Mouse (Mus musculus): ENCODE results near the gene Ckb. TPM values are rescaled to one million over a fixed set of nuclear protein-coding genes. Genes with fewer than 3 reads are reported as not detected.
"Not testable (repeated sequence)": the region's sequence is repeated elsewhere in the genome, so short reads cannot be mapped to it uniquely, and the experiment has no call there.

The Ckb gene
- polyA plus RNA-seq, 1 experiment from 2014 or later: 765 TPM

DNA sequence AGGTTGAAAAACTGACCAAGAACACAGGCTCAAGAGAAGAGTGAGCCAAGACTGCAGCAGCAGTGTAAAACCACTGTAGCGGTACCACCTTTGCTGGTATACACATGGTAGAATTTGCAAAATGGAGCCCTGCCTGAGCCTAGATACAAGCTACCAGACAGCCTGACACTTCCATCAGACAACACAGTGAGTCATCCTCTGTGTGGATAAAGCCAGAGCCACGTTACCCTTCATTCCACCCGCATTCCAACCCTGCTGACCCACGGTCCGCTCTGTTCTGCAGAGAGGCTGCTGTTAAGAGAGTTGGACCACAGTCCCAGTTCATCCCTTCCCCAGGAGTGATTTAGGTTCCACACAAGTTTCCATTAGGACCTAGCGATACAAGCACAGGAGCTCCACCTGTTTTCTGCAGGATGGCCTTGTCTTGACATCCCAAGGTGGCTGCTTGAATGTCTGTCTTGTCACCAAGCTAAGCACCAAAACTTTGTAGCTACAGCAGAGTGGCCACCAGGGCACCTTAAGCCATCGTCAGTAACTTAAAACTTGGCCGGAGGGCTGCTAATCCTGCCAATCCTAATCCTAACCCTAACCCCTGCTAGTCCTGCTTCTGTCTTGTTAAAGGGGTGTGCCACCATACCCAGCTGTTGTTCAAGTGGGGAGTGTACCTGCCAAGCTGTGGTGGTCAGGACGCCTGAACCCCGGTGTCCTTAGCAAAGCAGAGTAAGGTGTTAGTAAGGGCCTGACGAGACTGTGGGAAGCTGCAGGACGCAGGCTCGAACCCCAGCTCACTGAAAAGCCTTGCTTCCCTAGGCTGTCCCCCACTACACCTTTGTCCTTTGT lies 6.9 kb downstream of the Ckb start:
- WGBS: 76% methylated on average over 13 of the region's 13 CpGs
- H3K36me3 ChIP-seq: no peaks in the 10 kb centered on the region
- ATAC-seq: no peak
- no peaks in the 10 kb centered on the region for H3K9me3 ChIP-seq
- no peak overlapping the region for H3K27ac ChIP-seq
- no peak overlapping the region for H3K9ac ChIP-seq
- H3K4me1 ChIP-seq (replicated peaks): peaks cover 34% of the 10 kb centered on the region
- H3K27me3 ChIP-seq (replicated peaks): no peaks in the 10 kb centered on the region
- no peak overlapping the region for H3K4me2 ChIP-seq (replicated peaks)
- no peak overlapping the region for H3K4me3 ChIP-seq (replicated peaks)

DNA sequence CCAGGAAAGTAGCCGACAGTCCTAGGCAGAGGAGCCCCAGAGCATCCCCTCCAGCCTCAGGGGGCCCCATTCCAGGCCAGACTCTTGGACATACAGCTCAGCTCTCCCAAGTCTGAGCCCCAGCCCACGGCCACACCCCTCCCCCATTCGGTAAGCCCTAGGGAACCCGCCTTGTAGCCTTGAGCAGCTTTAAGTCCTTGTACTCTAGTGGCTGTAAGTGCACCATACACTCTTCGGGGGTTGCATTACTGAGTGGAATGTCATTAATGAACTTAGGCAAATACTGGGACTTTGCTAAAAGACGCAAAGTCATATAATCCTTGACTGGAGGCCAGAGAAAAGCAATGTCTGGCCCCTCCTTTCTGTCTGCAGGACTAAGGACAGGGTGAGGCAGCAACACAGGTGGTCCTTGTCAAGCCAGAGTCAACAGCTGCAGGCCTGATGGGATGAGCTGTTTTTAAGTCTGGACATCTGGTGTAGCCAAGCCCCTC lies 7.9 kb downstream of the Ckb start:
- Histone ChIP-seq H3K9ac (no peak overlapping the region), H3K9me3 (no peaks in the 10 kb centered on the region), H3K4me3 (replicated peaks) (no peak overlapping the region), H3K36me3 (peaks cover 3% of the 10 kb centered on the region; the same call in 1 of the 2 replicates), H3K4me2 (replicated peaks) (peak overlapping the region; percentile 38), H3K27ac (peak overlapping the region; percentile 79), H3K27me3 (replicated peaks) (no peaks in the 10 kb centered on the region), H3K4me1 (replicated peaks) (peaks cover 23% of the 10 kb centered on the region)
- ATAC-seq: peak; percentile 50
- WGBS: 24% methylated on average over 6 of the region's 6 CpGs

DNA sequence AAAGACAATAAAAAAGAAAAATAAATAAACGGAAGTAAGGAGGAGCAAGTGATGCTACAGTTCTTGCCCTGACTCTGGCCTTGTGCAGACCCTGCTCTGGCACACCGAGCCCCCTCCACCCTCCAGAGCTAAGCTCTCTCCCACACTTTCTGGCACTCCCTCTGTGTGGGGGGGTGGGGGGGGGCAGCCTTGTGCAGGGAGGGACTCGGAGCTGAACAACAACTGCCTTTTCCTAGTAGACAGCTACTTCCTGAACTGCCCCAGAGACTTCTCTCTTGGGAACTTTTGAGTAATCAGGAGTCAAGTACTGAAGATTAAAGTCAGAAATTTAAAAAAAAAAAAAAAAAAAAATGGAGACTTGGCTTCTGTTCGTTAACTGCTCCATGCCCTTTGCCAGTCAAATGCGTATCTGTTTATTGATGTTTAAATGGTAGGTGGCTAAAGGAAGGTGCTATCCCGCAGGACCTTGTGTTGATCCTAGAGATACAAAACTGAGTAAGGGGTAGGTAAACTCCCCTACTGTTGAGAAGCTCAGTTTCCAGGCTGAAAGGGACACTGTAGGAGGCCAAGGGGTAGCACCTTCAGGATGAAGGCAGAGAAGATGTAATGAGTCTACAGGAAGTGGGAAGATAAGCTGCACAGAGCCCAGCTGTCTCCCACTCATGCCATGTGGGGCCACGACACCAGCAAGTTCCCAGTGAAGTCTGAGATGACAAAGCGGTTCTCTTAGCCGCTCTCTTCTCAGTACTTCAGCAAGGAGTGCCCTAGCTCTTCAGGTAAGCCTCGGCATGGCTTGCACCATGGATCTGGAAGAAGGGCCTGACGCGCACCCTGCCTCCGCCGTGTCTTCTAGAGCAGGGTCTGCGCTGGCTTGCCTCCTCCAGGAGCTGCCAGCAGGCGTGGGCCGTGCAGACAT lies 8.7 kb downstream of the Ckb start:
- peaks cover 5% of the 10 kb centered on the region; the same call in 1 of the 2 replicates for H3K36me3 ChIP-seq
- no peaks in the 10 kb centered on the region for H3K9me3 ChIP-seq
- H3K27ac ChIP-seq: peak overlapping the region; percentile 79
- no peak for ATAC-seq
- H3K27me3 ChIP-seq (replicated peaks): no peaks in the 10 kb centered on the region
- no peak overlapping the region for H3K9ac ChIP-seq
- H3K4me3 ChIP-seq (replicated peaks): no peak overlapping the region
- WGBS: 56% methylated on average over 17 of the region's 17 CpGs
- peaks cover 16% of the 10 kb centered on the region for H3K4me1 ChIP-seq (replicated peaks)
- H3K4me2 ChIP-seq (replicated peaks): peak overlapping the region; percentile 38

DNA sequence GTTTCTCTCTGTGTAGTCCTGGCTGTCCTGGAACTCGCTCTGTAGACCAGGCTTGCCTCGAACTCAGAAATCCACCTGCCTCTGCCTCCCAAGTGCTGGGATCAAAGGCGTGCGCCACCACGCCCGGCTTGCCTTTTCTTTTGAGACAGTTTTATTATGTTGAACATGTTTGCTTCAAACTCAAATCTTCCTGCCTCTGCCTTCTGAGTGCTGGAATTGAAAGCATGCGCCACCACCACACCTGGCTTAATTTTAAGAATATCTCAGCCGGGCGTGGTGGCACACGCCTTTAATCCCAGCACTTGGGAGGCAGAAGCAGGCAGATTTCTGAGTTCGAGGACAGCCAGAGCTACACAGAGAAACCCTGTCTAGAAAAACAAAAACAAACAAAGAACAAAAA lies 10.6 kb downstream of the Ckb start:
- H3K9ac ChIP-seq; H3K27ac ChIP-seq; ATAC-seq; H3K27me3 ChIP-seq (replicated peaks); H3K9me3 ChIP-seq; H3K4me2 ChIP-seq (replicated peaks); H3K4me3 ChIP-seq (replicated peaks): not testable (repeated sequence)
- WGBS: 95% methylated on average over 11 of the region's 11 CpGs
- Histone ChIP-seq H3K36me3 (peaks cover 12% of the 10 kb centered on the region; the same call in 1 of the 2 replicates), H3K4me1 (replicated peaks) (peaks cover 15% of the 10 kb centered on the region)

DNA sequence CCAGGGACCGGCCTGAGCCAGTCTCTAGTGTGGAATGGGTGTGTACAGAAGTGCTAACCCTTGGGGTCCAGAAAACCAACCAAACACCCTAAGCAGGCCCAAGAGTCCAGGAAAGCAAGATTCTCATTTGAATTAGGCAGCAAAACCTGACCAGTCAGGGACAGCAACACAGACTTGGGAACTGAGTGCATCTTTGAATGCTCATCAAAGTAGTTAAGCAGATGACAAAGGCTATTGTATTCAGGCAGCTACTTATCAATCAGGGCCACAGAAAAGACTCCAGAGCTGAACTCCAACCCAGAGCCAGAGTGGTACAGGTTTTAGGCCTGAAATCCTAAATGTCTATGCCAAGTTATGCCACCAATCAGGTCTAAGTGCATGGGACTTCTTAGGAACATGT lies 11.5 kb downstream of the Ckb start:
- no peak overlapping the region for H3K9ac ChIP-seq
- no peak for ATAC-seq
- H3K27ac ChIP-seq: no peak overlapping the region
- H3K4me1 ChIP-seq (replicated peaks): peaks cover 13% of the 10 kb centered on the region
- WGBS: 96% methylated on average over 1 of the region's 1 CpGs
- H3K27me3 ChIP-seq (replicated peaks): no peaks in the 10 kb centered on the region
- H3K9me3 ChIP-seq: no peaks in the 10 kb centered on the region
- H3K4me3 ChIP-seq (replicated peaks): no peak overlapping the region
- H3K4me2 ChIP-seq (replicated peaks): no peak overlapping the region
- H3K36me3 ChIP-seq: peaks cover 14% of the 10 kb centered on the region; the same call in 1 of the 2 replicates

DNA sequence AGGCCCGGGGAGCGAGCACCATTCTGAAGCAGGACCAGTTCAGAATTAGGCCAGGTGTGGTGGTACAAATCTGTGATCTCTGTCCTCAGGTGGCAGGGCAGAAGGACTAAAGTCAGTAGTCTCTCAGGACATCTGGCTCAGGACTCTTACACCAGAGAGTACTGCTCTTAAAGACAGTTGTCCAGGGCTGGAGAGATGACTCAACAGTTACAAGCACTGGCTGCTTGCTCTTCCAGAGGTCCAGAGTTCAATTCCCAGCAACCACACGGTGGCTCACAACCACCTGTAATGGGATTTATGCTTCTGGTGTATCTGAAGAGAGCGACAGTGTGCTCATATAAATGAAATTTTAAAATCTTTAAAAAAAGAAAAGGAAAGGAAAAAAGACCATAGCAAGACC lies 12.8 kb downstream of the Ckb start:
- Histone ChIP-seq H3K9me3 (no peaks in the 10 kb centered on the region), H3K36me3 (peaks cover 15% of the 10 kb centered on the region; the same call in 1 of the 2 replicates), H3K27ac (no peak overlapping the region), H3K4me2 (replicated peaks) (no peak overlapping the region), H3K4me1 (replicated peaks) (peaks cover 11% of the 10 kb centered on the region), H3K4me3 (replicated peaks) (no peak overlapping the region), H3K27me3 (replicated peaks) (no peaks in the 10 kb centered on the region), H3K9ac (no peak overlapping the region)
- no peak for ATAC-seq
- 97% methylated on average over 4 of the region's 4 CpGs for WGBS

DNA sequence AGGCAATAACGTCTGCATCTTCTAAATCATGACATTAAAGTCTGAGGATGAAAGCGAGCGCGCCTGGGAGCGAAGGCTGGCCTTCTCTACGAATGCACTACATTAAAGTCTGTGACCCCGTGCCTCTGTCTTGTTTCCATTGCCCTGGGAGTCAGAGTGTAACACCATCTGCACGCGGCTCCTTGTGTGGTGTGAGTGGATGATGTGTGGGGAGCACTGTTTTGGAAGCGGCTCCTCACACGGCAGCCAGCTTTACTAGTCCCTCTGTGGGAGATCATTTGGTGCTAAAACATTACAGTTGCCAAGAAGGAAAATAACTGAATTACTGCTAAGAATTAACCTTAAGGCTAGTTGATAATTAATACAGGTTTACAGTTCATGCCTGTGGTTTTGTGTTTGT lies 16.4 kb downstream of the Ckb start:
- Histone ChIP-seq H3K4me3 (replicated peaks) (no peak overlapping the region), H3K36me3 (peaks cover 18% of the 10 kb centered on the region; the same call in 1 of the 2 replicates), H3K9ac (no peak overlapping the region), H3K9me3 (no peaks in the 10 kb centered on the region), H3K4me1 (replicated peaks) (no peaks in the 10 kb centered on the region), H3K27me3 (replicated peaks) (no peaks in the 10 kb centered on the region), H3K27ac (no peak overlapping the region), H3K4me2 (replicated peaks) (no peak overlapping the region)
- ATAC-seq: no peak
- WGBS: 94% methylated on average over 11 of the region's 11 CpGs

DNA sequence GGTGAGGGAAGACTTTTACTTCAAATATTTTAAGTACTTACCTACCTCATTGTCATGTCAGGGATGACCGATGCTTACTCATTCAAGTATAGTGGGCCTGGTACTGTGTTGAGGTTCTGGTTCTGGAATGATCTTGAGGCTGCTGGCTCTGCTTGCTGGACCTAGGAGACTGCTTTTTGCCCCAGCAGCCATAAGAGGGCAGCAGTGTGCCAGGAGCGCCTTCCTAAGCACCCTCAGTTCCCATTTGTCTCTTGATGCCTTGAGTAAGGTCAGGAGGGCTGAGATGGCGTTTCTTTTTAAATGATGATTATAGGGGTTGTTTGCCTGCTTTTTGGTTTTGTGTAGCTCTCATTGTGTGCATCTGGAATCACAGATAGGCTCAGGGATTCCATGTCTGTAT lies 18.7 kb downstream of the Ckb start:
- no peak overlapping the region for H3K27ac ChIP-seq
- H3K4me1 ChIP-seq (replicated peaks): no peaks in the 10 kb centered on the region
- peak; percentile 75 for ATAC-seq
- 32% methylated on average over 3 of the region's 3 CpGs for WGBS
- H3K27me3 ChIP-seq (replicated peaks): no peaks in the 10 kb centered on the region
- H3K9me3 ChIP-seq: no peaks in the 10 kb centered on the region
- no peak overlapping the region for H3K4me3 ChIP-seq (replicated peaks)
- no peak overlapping the region for H3K4me2 ChIP-seq (replicated peaks)
- H3K9ac ChIP-seq: no peak overlapping the region
- H3K36me3 ChIP-seq: peaks cover 15% of the 10 kb centered on the region; the same call in 1 of the 2 replicates

DNA sequence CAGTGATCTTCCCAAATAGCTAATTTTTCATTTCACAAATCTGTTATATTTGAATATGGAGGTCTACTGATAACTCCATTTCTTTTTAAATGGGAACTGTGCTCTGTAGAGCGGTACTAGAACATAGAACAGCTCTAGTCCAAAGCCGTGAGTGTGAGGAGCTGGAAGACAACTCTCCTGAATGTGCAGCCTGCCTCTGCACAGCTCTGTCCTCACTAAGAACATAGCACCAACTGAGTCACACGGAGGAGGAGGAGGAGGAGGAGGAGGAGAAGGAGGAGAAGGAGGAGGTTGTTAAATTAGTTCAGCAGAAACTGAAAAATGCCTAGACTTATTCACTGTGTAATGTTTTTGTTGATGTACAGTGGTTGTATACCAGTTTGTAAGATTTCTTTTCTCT lies 19.2 kb downstream of the Ckb start:
- no peak overlapping the region for H3K4me3 ChIP-seq (replicated peaks)
- no peak overlapping the region for H3K9ac ChIP-seq
- peaks cover 18% of the 10 kb centered on the region; the same call in 1 of the 2 replicates for H3K36me3 ChIP-seq
- H3K4me1 ChIP-seq (replicated peaks): no peaks in the 10 kb centered on the region
- no peaks in the 10 kb centered on the region for H3K9me3 ChIP-seq
- H3K4me2 ChIP-seq (replicated peaks): no peak overlapping the region
- H3K27ac ChIP-seq: no peak overlapping the region
- 80% methylated on average over 3 of the region's 3 CpGs for WGBS
- no peak for ATAC-seq
- no peaks in the 10 kb centered on the region for H3K27me3 ChIP-seq (replicated peaks)

DNA sequence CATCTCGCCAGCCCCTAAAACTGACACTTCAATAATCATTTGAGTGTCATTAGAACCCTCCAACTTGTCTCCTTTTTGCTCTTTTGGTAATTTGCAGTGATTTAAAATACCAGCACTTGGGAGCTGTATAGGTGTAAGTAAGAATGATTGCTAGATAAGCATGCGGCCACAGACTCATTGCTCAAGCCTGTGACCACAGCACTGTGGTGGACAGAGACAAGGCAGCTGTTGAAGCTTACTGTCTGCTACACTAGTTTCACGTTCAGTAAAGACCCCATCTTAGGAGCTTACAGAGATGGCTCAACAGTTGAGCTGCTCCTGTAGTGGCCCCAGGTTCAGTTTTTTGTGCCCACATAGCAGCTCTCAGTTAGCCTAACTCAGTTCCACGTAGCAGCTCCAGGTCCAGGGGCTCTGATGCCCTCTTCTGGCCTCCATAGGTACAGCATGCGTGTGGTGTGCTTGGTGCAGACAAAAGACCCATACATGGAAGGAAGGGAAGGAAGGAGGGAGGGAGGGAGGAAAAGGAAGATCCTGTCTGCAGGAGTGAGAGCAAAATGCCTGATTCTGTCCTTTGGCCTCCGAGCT lies 24.0 kb downstream of the Ckb start:
- no peak overlapping the region for H3K4me2 ChIP-seq (replicated peaks)
- 61% methylated on average over 6 of the region's 6 CpGs for WGBS
- H3K36me3 ChIP-seq: peaks cover 27% of the 10 kb centered on the region
- no peaks in the 10 kb centered on the region for H3K9me3 ChIP-seq
- H3K9ac ChIP-seq: no peak overlapping the region
- H3K4me3 ChIP-seq (replicated peaks): no peak overlapping the region
- H3K27ac ChIP-seq: 0 out of 2 replicates have a peak overlapping the region, but pooled peaks have one; percentile 22
- peak; percentile 75 for ATAC-seq
- no peaks in the 10 kb centered on the region for H3K4me1 ChIP-seq (replicated peaks)
- no peaks in the 10 kb centered on the region for H3K27me3 ChIP-seq (replicated peaks)
